In the genomic region with DNA sequence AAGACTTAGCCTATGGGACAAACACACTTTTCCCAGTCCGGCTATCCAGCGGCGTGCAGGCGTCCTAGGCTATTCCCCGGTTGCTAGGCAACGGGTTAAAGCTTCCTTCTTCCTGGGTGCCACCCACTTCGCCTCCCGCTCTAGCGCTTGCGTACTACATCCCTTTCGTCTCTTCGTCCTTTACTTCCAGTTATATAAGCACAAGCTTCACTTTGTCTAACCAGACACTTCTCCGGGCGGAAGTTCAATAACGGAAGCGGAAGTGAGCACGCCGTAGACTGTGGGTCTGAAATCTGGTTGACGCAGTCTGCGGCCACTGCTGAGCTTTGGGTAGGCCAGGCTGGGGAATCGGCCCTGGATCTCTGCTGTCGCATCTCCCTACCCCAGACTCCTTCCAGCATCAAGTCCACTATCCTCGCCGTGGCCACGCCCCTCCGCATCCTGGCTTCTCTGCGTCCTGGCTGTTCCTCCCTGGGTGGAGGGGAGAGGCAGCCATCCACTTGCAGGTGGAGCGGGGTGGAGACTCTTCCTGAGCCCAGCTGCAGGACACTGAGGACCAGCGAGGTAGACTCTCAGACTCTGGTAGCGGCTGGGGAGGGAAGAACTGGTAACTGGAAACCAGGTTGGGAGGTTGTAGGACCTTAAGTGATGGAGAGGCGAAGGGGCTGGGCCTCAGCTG, we compare ENCODE assay signal across 8 mouse cellular contexts. TPM values are rescaled to one million over a fixed set of nuclear protein-coding genes. Genes with fewer than 3 reads are reported as not detected.
DNase-seq lines count a peak whose midpoint lies in the region; ATAC-seq lines count a peak whose summit lies in the region.

Gene Fam120b, plus strand, starts transcription at position 206 of the 679 bp plus-strand sequence.

- peak within 1 kb of the TSS; percentile 68 for H3K4me3 ChIP-seq in hindbrain, embryonic 11.5 days (ENCODE audit: low read depth, low read length)

- H3K4me1 ChIP-seq in hindbrain, embryonic 11.5 days (replicated peaks; ENCODE audit: control insufficient read depth, insufficient read depth, low read length): peaks cover 7% of the 10 kb centered on the region; the same call in 1 of the 2 replicates

- no peaks in the 10 kb centered on the region for H3K36me3 ChIP-seq in hindbrain, embryonic 11.5 days (ENCODE audit: control insufficient read depth, insufficient read depth, low read length)

- H3K27ac ChIP-seq in hindbrain, embryonic 11.5 days (ENCODE audit: low read depth, low read length): peak within 1 kb of the TSS; percentile 82

- peak within 1 kb of the TSS; percentile 84 for H3K4me2 ChIP-seq in hindbrain, embryonic 11.5 days (replicated peaks; ENCODE audit: low read depth, low read length)

- H3K9ac ChIP-seq in hindbrain, embryonic 11.5 days (ENCODE audit: low read depth, low read length): peak within 1 kb of the TSS; percentile 90

- DNase-seq in NIH3T3 (ENCODE audit: low read depth): peak; percentile 99
- peak; percentile 93 for DNase-seq in cerebellum, adult 9-11 months
- peak; percentile 96 to 97 for DNase-seq in frontal cortex, adult 2 months (ENCODE audit: extremely low spot score in 1 of 2, low spot score in 1 of 2)
- DNase-seq in hindbrain, embryonic 11.5 days (ENCODE audit: low spot score): peak; percentile 92
- DNase-seq in layer of hippocampus, postnatal 10 days (ENCODE audit: low spot score in 2 of 2): peak; percentile 75 to 84
- peak; percentile 95 for DNase-seq in lung, postnatal 10 days
- DNase-seq in ovary, postnatal 36 days (ENCODE audit: low spot score): peak; percentile 79
- peak; percentile 81 for DNase-seq in thymus, postnatal 25 days

- no peaks in the 10 kb centered on the region for H3K27me3 ChIP-seq in hindbrain, embryonic 11.5 days (ENCODE audit: control insufficient read depth, insufficient read depth, low read length)

- under 1% methylated on average over 31 of the region's 31 CpGs for WGBS in hindbrain, embryonic 11.5 days

- no peaks in the 10 kb centered on the region for H3K9me3 ChIP-seq in hindbrain, embryonic 11.5 days (ENCODE audit: control insufficient read depth, low read length)

- peak; percentile 97 for ATAC-seq in hindbrain, embryonic 11.5 days (ENCODE audit: low FRiP score)

RNA-seq across cellular contexts. Expression of gene Fam120b, which starts in this region (rescaled TPM):
- polyA plus RNA-seq in frontal cortex, adult 2 months (2012; rRNA removed): 31.3 and 31.4 TPM in 2 replicates
- 34.7 and 35.8 TPM in 2 replicates for polyA plus RNA-seq in hindbrain, embryonic 11.5 days (2014; fragmentation: Nextera tagmentation; extraction: Ambion mirVana)
- 10 to 100 TPM; 33.4 to 36.4 TPM for total RNA-seq in layer of hippocampus, postnatal 10 days (2021)

Comparison
In these comparisons a context has a peak if more than half of its experiments do, and no peak if none do; other contexts are left out.
1. Peak in every context shown above with its lines: DNase-seq, ATAC-seq, H3K4me3 ChIP-seq and H3K27ac ChIP-seq.